Mouse (Mus musculus): ENCODE measurements around the gene Itgb3bp. TPM values are rescaled to one million over a fixed set of nuclear protein-coding genes. Genes with fewer than 3 reads are reported as not detected.

Gene Itgb3bp
- total RNA-seq, 1 experiment from 2014 or later = 38.1 TPM

DNA sequence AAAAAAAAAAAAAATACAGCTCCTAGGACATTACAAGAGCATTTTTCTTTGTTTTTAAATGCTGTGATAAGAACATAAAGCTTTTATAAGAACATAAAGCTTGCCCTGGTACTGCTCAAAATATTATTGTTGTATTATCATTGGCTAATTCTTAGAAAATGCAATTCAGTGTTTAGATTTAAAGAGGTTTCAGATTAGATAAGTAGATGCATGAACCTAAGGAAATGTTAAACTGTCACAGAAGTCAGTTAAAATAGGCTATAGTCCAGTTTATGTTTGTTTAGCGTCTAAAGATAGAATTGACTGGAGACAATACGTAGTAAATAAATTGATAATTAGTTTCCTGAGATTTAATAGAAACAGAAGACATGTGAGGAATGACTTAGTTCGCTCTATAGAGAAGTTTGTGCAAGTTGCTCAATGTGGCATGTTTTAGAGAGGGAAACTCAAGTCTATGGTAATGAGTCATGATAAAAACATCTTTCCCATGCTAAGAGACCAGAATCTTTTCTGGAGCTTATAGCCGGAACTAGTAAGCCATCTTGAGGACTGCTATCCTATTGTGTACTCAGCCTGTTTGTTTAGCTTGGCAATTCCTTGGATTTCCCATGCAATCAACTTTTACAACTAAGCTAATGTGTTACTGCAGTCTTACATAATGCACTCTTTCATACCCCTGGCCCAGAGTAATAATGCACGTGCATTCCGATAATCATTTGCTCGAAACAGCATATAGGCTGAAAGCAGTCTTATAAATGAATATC, 112.7 kb downstream of the Itgb3bp start:
- ATAC-seq (replicated peaks in 1 of 2; ENCODE audit: insufficient read depth in 1 of 2, low FRiP score in 2 of 2, low TSS enrichment in 1 of 2, low read depth in 1 of 2, poor library complexity in 2 of 2, severe bottlenecking in 2 of 2) = no peak

- ATAC-seq (replicated peaks in 1 of 2; ENCODE audit: insufficient read depth in 1 of 2, low FRiP score in 2 of 2, low TSS enrichment in 1 of 2, low read depth in 1 of 2, poor library complexity in 2 of 2, severe bottlenecking in 2 of 2) = peak; percentile 29 to 53; a peak in 2 of 4 replicates
These were observed 137.2 kb downstream of the Itgb3bp start for GRCm38 (mm10) chr4:99792365-99792764.

GRCm38 (mm10) chr4:99773041-99773440, 156.6 kb downstream of the Itgb3bp start:
- no peak for ATAC-seq (replicated peaks in 1 of 2; ENCODE audit: insufficient read depth in 1 of 2, low FRiP score in 2 of 2, low TSS enrichment in 1 of 2, low read depth in 1 of 2, poor library complexity in 2 of 2, severe bottlenecking in 2 of 2)

- no peak for ATAC-seq (replicated peaks in 1 of 2; ENCODE audit: insufficient read depth in 1 of 2, low FRiP score in 2 of 2, low TSS enrichment in 1 of 2, low read depth in 1 of 2, poor library complexity in 2 of 2, severe bottlenecking in 2 of 2)
These were observed 159.1 kb downstream of the Itgb3bp start for GRCm38 (mm10) chr4:99770555-99770954.

GRCm38 (mm10) chr4:99766753-99767152, 162.9 kb downstream of the Itgb3bp start:
- no peak for ATAC-seq (replicated peaks in 1 of 2; ENCODE audit: insufficient read depth in 1 of 2, low FRiP score in 2 of 2, low TSS enrichment in 1 of 2, low read depth in 1 of 2, poor library complexity in 2 of 2, severe bottlenecking in 2 of 2)

GRCm38 (mm10) chr4:99766303-99766702, 163.3 kb downstream of the Itgb3bp start:
- no peak for ATAC-seq (replicated peaks in 1 of 2; ENCODE audit: insufficient read depth in 1 of 2, low FRiP score in 2 of 2, low TSS enrichment in 1 of 2, low read depth in 1 of 2, poor library complexity in 2 of 2, severe bottlenecking in 2 of 2)

DNA sequence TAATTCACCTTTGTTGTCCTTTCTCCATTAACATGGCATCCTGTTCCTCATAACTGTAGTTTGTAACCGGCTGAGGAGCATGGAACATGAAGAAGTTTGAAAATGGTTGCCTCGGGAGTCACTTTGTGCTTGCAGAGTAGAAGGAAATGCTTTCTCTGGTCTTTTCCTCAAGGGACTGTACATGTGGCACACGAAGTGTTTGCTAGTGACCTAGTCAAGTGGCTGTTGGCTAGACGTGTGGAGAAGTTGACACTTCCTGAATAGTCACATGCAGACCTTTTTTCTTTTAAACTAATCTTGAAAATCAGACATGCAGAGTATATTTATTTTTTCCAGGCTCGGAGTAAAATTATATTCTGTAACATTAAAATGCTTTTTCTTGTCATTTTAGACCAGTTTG, 177.2 kb downstream of the Itgb3bp start:
- ATAC-seq (replicated peaks in 1 of 2; ENCODE audit: insufficient read depth in 1 of 2, low FRiP score in 2 of 2, low TSS enrichment in 1 of 2, low read depth in 1 of 2, poor library complexity in 2 of 2, severe bottlenecking in 2 of 2) = no peak

GRCm38 (mm10) chr4:99739836-99740235, 189.8 kb downstream of the Itgb3bp start:
- no peak for ATAC-seq (replicated peaks in 1 of 2; ENCODE audit: insufficient read depth in 1 of 2, low FRiP score in 2 of 2, low TSS enrichment in 1 of 2, low read depth in 1 of 2, poor library complexity in 2 of 2, severe bottlenecking in 2 of 2)

DNA sequence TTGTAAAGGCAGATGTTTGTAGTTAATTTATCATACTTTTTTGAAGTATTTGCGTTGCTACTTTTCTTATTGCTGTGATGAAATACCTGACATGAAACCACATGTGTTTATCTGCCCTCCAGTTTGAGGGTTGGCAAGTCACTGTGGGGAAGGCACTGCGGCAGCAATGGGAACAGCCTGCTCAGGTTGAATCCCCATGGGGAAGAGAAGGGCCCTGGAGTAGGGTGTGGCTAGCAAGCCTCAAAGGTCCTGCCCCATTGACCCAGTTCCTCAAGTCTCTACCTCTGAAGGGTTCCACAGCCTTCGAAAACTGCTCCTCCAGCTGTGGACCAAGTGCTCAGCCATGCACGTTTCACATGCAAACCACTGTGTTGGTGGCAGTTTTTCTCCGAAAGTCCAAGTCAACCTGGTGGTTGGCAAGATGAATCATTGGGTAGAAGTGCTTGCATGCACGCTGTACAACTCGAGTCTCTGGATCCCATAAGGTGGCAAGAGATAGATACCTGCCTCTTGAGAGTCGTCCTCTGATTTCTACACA, 203.6 kb downstream of the Itgb3bp start:
- ATAC-seq (replicated peaks in 1 of 2; ENCODE audit: insufficient read depth in 1 of 2, low FRiP score in 2 of 2, low TSS enrichment in 1 of 2, low read depth in 1 of 2, poor library complexity in 2 of 2, severe bottlenecking in 2 of 2) = no peak

DNA sequence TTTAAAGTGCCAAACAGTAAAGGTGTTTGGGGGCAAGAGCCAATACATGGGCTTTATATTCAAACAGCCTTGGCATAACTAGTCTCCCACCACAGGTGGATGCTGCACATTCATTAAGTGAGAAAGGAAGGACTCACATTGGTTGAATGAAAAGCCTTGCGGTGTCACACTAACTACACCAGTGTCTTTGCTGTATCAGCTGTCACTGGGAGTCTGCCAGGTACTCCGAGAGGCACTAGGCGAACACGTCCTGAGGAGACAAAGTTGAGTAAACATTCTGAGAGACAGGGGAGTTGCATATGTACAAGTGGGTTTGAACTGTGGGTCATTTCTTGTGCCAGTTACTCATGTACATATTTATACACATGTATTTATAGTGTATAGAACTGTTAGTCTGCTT, 205.3 kb downstream of the Itgb3bp start:
- ATAC-seq (replicated peaks in 1 of 2; ENCODE audit: insufficient read depth in 1 of 2, low FRiP score in 2 of 2, low TSS enrichment in 1 of 2, low read depth in 1 of 2, poor library complexity in 2 of 2, severe bottlenecking in 2 of 2) = no peak

GRCm38 (mm10) chr4:99717905-99718304, 211.7 kb downstream of the Itgb3bp start:
- no peak for ATAC-seq (replicated peaks in 1 of 2; ENCODE audit: insufficient read depth in 1 of 2, low FRiP score in 2 of 2, low TSS enrichment in 1 of 2, low read depth in 1 of 2, poor library complexity in 2 of 2, severe bottlenecking in 2 of 2)

DNA sequence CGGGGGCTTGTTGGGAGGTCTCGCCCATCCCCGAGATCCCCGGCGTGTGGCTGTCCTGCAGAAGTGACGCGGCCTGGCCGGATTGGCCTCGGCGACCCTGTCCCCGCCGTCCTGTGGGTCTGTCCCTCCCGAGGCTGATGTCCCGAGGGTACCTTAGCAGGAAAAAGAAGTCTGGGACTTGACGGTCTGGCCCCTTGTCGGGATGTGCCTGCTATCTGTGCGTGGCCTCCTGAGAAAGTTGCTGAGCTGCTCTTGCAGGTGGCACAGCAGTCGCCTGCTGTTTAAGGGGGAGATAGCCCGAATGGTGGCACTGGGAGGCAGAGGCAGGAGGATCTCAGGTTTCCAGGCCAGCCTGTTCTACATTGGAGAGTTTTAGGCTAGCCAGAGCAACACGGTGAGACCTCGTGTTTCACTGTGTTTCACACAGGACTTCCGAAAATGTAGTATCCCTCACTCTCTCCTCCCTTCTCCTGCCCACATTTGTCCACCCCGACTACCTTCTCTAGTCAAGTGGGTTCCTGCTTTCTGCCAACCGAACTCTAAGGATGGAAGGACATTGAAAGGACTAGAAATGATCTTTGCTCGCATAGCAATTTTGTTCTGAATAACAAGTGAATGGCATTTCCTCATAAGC, 213.7 kb downstream of the Itgb3bp start:
- ATAC-seq (replicated peaks in 1 of 2; ENCODE audit: insufficient read depth in 1 of 2, low FRiP score in 2 of 2, low TSS enrichment in 1 of 2, low read depth in 1 of 2, poor library complexity in 2 of 2, severe bottlenecking in 2 of 2) = peak in 1 of 2 experiments; percentile 5; a peak in 2 of 4 replicates

Other genes with a start within 250 kb of the Itgb3bp start
- 11.0 and 13.1 TPM in 2 replicates for gene Alg6, start 214.1 kb downstream of the Itgb3bp start, total RNA-seq (2017)
- gene Efcab7, start 100.6 kb downstream of the Itgb3bp start, total RNA-seq (2017) = 4.7 and 49.7 TPM in 2 replicates
- 33.8 and 35.6 TPM in 2 replicates for gene Pgm1, start 399 bp downstream of the Itgb3bp start, total RNA-seq (2017)
- 0.35 and 0.50 TPM in 2 replicates for gene Ror1, start 166.0 kb upstream of the Itgb3bp start, total RNA-seq (2017)

Measured in hematopoietic stem cell, adult 5-6 weeks (primary cell).